Mouse (Mus musculus) fat pad, adult 2 months (tissue): ENCODE results near the gene Fem1a.
"Not testable (repeated sequence)": the region's sequence is repeated elsewhere in the genome, so short reads cannot be mapped to it uniquely, and the experiment has no call there.

Experiments used
- DNase-seq: peaks from one replicate; pipeline ENCODE4 v3.0.0-alpha.2; 2011; ENCODE audit warnings: low read depth, low spot score; ENCODE audit errors: extremely low read depth

Fem1a gene

DNA sequence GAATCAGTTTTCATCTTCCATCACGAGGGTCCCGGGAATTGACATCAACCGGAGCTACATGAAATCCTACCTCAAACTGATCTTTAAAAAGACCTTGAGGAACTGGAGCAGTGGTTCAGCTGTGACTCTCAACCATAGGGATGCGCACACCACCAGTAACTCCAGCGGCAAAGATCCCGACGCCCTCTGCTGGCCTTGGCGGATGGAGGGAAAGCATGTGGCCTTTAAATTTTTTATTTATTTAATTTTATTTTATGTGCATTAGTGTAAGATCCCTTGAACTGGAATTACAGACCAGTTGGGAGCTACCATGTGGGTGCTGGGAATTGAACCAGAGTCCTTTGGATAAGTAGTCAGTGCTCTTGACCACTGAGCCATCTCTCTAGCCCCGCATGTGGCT lies 1.2 kb upstream of the Fem1a start:
- no peak for DNase-seq

DNA sequence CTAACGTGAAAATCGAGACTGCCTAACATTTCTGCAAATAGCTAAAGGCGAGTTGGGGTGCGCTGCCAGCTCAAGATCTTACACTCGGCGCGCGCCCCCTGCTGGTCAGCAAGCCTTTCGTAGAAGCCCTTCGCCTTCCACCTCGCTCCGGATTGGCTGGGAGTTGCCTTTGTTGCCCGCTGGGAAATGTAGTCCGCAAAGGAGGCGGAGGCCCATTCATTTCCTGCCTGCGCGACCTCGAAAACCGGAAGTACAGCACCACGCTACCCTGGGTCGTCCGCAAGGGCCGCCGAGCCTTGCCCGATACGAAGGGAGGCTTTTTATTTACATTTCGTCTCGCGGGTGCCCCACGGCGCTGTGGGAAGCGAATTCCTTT lies 759 bp upstream of the Fem1a start:
- peak; percentile 87 for DNase-seq

DNA sequence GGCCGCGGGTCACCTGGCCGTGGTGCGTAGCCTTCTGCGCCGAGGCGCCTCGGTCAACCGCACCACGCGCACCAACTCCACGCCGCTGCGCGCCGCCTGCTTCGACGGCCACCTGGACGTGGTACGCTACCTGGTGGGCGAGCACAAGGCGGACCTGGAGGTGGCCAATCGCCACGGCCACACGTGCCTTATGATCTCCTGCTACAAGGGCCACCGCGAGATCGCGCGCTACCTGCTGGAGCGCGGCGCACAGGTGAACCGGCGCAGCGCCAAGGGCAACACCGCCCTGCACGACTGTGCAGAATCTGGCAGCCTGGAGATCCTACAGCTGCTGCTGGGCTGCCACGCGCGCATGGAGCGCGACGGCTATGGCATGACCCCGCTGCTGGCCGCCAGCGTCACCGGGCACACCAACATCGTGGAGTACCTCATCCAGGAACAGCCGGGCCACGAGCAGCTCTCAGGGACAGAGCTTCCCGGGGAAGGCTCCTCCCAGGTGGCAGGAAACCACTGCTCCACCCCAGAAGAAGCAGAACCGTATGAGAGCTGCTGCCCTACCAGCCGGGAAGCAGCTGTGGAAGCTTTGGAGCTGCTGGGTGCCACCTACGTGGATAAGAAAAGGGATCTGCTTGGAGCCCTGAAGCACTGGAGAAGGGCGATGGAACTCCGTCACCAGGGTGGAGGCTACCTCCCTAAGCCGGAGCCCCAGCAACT lies 728 bp downstream of the Fem1a start:
- no peak for DNase-seq

DNA sequence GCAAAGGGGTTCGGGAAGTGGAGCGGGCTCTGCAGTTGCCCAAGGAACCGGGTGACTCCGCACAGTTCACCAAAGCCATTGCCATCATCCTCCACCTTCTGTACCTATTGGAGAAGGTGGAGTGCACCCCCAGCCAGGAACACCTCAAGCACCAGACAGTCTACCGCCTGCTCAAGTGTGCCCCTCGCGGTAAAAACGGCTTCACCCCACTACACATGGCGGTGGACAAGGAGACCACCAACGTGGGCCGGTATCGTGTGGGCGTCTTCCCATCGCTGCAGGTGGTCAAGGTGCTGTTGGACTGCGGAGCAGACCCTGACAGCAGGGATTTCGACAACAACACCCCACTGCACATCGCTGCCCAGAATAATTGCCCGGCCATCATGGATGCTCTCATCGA lies 1.7 kb downstream of the Fem1a start:
- not testable (repeated sequence) for DNase-seq

DNA sequence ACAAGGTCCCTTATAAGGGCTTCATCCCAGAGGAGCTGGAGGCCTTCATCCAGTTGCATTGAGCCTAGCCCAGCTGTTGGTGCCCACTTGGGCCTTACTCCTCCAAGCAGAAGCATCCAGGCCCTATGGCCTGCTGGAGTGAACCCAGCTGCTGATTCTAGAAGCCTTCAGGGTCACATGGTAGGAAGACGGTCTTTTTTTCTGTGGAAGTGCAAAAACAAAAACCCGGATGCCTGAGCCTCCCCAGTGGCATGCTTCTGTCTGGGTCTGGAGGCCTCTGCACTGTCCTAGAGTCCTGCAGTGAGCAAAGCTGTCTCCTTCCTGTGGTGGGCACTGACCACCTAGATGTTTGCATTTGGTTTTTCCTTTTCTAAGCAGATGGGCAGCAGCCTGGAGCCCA lies 2.2 kb downstream of the Fem1a start:
- not testable (repeated sequence) for DNase-seq

DNA sequence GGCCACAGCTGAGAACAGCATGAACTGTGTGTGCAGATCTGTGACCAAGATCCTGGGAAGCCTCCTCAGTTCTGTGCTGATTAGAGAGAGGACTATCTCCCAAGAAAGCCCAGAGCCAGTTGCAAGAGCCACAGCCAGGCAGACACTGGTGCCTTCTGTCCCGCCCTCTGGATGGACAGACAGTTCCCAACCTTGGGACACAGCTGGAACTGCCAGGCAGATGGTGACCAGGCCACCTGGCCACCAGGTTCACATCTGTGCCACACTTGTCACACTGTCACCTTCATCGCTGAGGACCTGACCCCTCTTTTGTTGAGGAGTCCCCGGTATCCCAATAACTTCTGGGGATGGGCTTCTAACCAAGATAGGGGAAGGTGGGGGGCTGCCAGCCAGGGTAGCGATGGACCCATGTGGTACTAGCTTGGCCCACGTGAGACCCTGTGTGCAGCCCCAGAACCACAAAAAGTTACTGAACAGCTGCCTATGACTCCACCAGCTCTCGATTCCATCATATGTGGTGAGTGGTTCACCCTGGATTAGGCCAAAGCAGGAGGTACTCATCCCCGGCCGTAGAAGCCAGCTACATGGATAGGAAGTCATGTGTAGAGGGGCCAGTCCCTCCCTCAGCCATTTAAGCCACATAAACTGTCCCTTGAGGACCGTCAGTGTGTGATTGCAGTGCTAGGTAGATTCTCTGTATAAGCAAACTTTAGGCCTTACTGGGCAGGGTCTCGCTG lies 2.9 kb downstream of the Fem1a start:
- DNase-seq, result no peak

DNA sequence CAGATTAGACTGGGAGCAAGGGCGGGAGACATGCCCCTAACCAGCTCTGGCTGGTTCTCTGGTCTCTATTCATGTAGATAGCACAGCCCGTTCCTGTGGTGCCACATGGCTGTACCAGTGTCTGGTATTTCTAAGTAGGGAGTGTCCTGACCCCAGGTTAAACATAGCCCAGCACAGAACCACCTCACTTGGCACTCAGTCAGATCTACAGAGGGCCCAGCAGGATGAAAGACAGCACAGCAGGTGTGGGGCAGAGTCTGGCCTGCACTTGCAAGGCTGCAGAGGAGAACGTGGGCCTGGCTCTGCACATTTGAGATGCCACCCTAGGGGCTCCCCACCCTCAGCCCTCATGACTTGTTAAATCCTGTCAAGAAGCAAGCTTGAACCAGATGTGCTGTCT lies 4.6 kb downstream of the Fem1a start:
- DNase-seq, result no peak

DNA sequence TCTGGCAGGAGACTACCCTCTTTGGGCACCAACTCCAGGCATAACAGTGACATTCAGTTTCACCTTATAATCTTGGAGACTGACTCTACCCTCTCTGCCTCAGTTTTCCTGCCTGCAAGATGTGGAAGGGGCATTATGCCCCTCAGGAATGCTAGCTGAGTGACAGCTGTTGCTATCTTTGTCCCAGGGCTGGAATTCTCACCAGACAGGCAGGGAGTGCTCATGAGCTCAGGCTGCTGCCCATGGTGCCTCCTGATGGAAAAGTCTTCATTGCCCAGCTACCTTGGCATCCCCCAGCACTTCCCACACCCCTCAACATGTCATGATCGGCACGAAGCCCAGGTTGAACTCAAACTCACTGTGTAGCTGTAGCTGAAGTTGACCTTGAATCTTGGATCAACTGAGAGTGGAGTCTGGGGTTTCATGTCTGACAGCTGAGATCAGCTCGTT lies 6.1 kb downstream of the Fem1a start:
- DNase-seq, result no peak

DNA sequence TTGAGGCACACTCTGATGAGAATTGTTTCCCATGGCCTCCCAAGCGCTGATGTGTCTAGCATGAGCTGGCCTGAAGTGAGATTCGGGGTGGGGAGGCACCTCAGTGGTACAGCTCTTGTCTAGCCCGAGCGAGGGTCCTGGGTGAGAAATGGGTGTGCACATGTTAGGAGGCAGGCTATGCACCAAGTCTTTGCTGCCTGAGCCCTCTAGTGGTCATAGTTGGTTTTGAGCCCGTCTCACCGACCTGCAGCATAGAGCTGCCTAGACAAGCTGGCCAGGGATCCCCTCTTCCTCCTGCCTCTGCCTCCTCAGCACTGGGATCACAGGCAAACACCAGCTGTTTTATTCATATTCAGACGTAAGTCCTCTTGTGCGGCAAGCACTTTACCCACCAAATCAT lies 7.4 kb downstream of the Fem1a start:
- DNase-seq, result no peak

DNA sequence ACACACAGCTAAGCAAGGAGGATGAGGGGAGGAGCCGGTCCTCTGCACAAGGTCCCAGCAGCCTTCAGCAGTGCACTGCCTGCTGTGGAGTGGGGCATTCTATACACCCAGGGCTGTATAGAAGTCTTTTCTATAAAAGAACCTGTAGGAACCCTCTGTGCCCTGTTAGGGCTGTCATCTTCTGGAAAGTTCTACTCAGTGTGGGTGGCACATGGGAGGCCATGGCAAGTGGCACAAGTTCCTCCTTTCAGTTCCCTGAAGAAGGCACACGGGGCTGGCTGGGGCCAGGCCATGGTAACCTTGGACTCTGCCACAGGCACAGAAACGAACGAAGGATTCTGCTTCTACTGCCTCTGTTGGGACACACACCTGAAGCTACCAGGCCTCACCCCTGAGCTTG lies 8.4 kb downstream of the Fem1a start:
- no peak for DNase-seq

DNA sequence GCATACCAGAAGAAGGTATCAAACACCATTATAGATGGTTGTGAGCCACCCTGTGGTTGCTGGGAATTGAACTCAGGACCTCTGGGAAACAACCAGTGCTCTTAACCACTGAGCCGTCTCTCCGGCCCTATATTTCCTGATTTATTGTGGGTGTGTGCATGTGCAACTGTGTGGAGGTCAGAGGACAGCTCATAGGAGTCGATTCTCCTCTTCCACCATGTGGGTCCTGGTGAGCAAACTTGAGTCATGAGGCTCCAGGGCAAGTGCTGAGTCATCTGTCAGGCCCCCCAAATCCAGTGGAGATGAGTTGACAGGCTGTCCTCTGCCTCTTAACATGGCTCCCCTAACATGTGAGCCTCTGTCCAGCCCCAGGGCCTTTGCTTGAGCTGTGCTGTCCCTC lies 9.3 kb downstream of the Fem1a start:
- no peak for DNase-seq

DNA sequence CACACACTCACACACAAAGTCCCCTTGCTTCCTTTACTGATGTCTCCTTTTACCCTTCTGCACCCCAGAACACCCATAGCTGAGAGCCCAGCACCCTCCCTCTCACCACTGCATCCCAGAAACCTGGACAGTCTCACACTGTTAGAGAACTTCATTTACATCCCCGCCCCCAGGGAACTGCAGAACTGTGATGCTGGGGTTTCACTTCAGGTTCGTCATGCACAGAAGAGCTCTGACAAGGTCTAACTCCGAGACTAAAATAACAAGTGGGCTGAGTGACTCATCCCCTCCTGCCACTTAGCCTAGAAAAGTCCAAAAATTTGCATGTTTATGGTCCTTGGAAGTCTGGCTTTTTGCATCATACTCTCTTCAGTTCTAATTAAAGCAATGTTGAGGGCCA lies 9.7 kb downstream of the Fem1a start:
- no peak for DNase-seq

DNA sequence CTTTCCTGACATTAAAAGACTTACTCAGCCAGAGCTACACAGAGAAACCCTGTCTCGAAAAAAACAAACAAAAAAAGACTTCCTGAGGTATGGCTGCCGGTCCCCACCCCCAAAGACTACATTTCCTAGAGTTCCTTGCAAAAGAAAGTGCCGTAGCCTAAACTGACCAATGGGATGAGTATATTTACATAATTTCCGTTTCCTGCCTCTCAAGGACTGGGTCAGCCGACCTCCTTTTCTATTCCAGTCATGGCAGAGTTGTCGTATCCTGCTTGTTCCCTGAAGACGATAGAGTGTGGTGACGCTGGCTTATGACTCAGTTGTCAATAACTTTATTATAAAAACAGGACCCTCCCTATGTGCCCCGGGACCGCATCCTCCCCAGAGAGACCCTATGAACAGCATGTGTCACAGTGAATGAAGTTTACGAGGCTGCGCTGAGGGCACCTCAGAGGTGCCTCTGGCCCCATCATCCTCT lies 12.6 kb downstream of the Fem1a start:
- DNase-seq, result no peak

DNA sequence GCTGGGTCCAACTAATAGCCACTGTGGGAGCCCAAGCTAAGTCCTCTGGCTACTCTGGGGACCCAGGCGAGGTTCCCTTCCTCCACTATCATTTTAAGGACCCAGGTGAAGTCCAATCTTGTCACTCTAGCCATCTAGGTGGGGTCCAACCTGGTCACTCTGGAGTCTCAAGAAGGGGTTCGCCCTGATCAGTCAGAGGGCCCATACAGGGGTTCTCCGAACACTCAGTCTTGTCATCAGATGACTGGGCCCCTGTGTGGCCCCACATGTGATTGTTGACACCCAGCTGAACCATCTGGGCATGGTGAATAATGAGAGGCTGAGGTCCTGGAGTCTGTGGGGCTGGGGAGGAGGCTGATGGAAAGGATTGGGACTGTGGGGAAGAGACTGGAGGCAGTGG lies 13.1 kb downstream of the Fem1a start:
- no peak for DNase-seq

DNA sequence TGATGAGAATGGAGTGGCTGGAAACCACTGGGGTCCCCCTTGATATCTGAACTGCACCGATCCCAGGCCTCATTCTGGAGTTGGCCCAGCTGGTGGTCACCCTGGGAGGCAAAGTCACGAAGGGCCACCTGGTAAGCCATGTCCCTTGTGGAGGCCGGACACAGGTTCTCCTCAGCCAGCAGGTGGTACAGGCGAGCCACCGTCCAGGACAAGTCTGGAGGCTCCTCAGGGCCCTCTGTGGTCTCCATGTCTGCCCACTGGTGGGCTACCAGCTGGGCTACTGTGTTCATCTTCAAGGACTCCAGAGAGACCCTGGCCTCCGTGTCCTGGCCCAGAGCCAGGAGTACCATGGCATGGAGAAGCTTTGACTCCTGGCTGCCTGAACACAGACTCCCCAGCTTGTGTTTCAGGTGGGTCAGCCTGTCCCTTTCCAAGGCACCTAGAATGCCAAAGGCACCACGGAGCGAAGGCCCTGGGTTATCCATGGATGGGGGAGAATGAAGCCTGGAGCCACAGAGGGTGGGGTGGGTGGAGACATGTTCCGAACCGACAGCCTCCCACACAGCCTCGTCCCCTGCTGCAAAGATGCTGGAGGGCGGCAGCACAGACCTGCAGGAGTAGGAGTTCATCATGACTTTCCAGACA lies 15.1 kb downstream of the Fem1a start:
- no peak for DNase-seq

DNA sequence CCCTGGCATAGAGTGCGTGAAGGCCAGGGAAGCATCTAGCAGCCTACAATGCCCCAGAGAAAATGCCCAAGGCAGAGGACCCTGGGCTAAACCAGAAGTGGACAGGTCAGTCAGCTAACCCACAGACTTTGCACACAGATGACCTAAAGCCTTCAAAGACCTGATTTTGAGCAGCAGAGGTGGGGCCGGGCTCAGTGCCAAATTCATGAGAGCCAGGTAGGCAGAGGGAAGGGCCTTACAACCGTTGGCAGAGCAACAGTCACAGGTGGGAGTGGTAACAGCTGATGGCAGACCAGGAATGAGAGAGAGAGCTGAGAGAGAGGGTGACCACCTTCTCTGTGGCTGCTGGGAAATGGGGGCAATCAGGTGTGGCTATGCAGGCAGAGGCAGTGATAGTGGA lies 16.0 kb downstream of the Fem1a start:
- no peak for DNase-seq

DNA sequence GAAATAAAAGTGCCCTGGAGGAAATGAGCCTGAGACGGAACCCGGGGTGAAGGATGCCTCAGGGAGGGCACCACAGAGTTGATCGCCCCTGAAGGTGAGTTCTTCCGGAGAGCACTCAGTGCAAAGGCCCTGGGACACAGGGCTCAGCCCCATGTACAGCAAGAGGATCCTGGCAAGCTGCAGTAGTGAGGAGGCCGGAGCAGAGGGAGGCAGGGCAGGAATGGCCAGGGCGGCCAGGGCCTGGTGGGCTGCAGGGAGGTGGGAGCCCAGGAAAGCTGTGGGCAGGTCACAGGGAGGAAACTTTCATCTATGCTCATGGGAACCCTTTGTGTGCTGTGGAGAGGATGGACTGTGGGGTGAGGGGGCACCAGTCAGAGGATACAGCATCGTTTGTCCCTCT lies 16.9 kb downstream of the Fem1a start:
- no peak for DNase-seq

DNA sequence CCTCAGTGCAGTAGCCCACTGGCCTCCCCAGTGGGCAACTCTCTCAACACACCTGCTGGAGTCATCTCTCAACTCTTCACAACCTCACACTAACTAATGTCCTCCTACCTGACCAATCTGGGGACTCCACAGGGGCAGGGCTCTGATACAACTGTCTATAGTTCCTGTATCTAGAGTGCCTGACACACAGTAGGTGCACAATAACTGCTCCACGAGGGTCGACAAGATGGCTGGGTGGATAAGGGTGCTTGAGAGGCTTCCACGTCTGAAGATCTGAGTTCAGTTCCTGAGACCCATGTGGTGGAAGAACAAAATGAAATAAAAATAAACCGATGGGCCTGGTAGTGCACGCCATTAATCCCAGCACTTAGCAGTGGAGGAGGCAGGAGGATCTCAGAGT lies 17.4 kb downstream of the Fem1a start:
- no peak for DNase-seq

DNA sequence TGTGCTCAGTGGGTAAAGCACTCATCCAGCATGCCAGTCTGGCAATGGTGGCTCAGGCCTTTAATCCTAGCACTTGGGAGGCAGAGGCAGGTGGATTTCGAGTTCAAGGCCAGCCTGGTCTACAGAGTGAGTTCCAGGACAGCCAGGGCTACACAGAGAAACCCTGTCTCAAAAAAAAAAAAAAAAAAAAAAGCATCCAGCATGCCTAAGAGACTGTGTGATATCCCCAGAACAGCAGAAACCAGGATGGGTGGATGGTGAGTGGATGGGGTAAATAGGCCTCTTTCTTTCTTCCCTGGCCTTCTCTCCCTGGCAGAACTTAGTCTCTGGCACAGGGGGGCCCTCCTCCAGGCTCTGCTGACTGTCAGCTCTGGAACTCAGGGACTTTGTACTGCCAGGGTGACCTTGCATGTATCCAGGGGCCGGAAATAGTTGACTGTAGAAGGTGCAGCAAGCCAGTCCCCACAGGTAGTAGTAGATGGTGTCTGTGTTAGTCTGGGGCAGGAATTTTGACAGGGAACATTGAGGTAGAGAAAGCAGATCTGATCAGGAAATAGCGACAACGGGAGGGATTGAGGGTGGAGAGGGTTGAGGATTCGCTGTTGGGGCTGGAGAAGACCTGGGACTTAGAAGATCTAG lies 19.4 kb downstream of the Fem1a start:
- no peak for DNase-seq

DNA sequence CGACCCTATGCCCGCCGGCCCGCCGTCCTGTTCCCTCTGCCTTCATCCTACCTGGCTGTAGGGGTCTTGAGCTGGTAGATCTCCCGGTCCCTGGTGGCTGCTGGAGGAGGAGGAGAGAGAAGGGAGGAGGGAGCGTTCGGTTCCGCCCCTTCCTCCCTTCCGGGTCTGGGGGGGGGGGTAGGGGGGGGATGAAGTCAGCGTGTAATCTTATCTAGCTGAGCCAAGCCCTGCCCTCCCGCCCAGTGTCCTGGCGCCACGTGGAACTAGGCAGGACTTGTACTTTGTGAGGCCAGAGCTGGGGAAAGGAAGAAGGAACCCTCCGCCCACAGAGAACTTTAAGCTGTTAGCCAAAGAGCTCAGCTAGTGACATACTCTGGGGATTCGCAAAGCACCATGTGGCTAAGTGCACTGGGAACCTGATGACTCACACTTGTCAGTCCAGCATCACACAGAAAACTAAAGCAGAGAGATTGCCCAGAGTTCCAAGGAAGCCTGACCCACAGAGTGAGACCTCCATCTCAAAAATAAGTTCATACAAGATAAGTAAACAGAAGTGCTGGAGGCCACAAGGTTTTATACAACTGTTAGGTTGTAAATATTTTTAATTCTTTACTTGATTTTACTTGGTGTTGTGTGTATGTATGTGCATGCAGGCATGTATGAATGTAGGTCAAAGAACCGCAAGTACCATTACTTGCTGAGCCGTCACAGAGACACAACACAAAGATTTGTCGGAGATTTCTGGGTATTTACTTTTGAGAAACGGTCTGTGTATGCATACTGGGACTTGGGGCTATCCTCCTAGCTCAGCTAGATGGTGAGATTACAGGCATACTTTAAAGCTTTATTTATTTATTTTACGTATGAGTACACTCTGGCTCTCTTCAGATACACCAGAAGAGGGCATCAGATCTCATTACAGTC lies 20.3 kb downstream of the Fem1a start, which contains the start of gene Ticam1:
Ticam1 (minus strand) TSS at position 144 of the 924 bp plus-strand sequence.
- peak; percentile 92 for DNase-seq

DNA sequence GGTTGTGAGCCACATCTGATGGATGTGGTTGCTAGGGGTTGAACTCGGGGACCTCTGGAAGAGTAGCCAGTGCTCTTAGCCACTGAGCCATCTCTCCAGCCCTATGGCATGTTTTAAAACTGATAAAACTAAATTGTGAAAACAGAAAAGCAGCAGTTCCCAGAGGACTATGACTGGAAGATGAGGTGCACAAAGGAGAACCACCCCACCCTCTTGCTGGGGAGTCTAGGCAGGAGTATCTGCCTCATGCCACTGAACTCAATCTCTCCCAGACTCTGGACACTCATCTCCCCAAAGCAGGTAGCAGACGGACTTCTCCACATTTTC lies 20.9 kb downstream of the Fem1a start:
- no peak for DNase-seq
